Mouse (Mus musculus): Measurements from ENCODE around the gene Cryab. TPM values are rescaled to one million over a fixed set of nuclear protein-coding genes. Genes with fewer than 3 reads are reported as not detected.

Cryab gene
- polyA plus RNA-seq, 1 experiment from 2014 or later, result 9.1 TPM

- Histone ChIP-seq H3K27ac (ENCODE audit: low read depth) (no peak overlapping the region), H3K4me3 (ENCODE audit: low read depth, low read length) (peak overlapping the region; percentile 48), H3K4me2 (ENCODE audit: low read depth, low read length) (peak overlapping the region; percentile 84), H3K36me3 (replicated peaks; ENCODE audit: insufficient read depth, low read length) (no peaks in the 10 kb centered on the region), H3K9me3 (ENCODE audit: low read length) (no peaks in the 10 kb centered on the region), H3K4me1 (ENCODE audit: insufficient read depth) (peaks cover 11% of the 10 kb centered on the region), H3K9ac (replicated peaks) (peak overlapping the region; percentile 41; the same call in 1 of the 2 replicates), H3K27me3 (ENCODE audit: insufficient read depth, low read length) (peaks cover 14% of the 10 kb centered on the region)
- no peak for ATAC-seq
- TF ChIP-seq CTCF (IDR thresholded peaks at IDR 0.05; ENCODE audit: low read depth) (no peak), EP300 (IDR thresholded peaks at IDR 0.05; ENCODE audit: low read depth) (no peak)
- no peak for DNase-seq
- 17% methylated on average over 30 of the region's 30 CpGs for WGBS (ENCODE audit: insufficient replicate concordance)
Measured at GRCm38 (mm10) chr9:50727171-50727924, 23.8 kb upstream of the Cryab start.

DNA sequence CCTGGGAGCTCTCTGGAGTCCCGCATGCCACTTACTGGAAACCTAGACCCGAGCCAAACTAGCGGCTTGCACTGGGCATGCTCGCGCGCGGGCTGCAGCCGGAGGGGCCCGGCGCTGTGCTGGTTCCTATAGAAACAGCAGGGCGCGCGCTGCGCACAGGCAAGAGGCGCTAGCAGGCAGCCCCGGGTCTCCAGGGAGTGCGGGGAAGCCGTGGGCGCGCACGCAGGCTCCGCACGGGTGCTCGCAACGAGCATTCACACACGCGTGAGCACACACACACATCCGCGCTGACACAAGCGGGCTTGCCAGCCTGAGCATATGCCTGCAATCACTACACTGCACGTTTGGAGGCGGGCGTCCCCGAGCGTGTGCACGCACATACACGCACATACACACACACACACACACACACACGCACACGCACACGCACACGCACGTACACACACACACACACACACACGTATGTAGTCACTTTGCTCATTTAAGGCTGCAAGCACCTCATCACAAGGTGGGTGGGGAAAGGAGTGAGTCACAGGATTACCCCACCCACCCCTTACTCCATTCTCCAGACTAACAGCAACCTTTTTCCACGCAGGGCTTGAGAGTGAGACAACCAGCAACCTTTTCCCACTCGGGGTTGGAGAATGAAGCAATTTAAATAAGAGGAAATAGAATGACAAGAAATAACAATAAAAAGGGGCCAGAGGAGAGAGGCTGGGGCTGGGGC, 23.0 kb upstream of the Cryab start:
- H3K9ac ChIP-seq (replicated peaks), result peak overlapping the region; percentile 41; the same call in 1 of the 2 replicates
- no peak overlapping the region for H3K27ac ChIP-seq (ENCODE audit: low read depth)
- under 1% methylated on average over 45 of the region's 45 CpGs for WGBS (ENCODE audit: insufficient replicate concordance)
- ATAC-seq, result peak; percentile 64
- H3K4me2 ChIP-seq (ENCODE audit: low read depth, low read length), result peak overlapping the region; percentile 84
- peaks cover 11% of the 10 kb centered on the region for H3K4me1 ChIP-seq (ENCODE audit: insufficient read depth)
- H3K27me3 ChIP-seq (ENCODE audit: insufficient read depth, low read length), result peaks cover 14% of the 10 kb centered on the region
- DNase-seq, result peak; percentile 52
- H3K4me3 ChIP-seq (ENCODE audit: low read depth, low read length), result peak overlapping the region; percentile 48
- H3K9me3 ChIP-seq (ENCODE audit: low read length), result no peaks in the 10 kb centered on the region
- H3K36me3 ChIP-seq (replicated peaks; ENCODE audit: insufficient read depth, low read length), result no peaks in the 10 kb centered on the region
- no peak for TF ChIP-seq CTCF (IDR thresholded peaks at IDR 0.05; ENCODE audit: low read depth)
- TF ChIP-seq EP300 (IDR thresholded peaks at IDR 0.05; ENCODE audit: low read depth), result no peak

DNA sequence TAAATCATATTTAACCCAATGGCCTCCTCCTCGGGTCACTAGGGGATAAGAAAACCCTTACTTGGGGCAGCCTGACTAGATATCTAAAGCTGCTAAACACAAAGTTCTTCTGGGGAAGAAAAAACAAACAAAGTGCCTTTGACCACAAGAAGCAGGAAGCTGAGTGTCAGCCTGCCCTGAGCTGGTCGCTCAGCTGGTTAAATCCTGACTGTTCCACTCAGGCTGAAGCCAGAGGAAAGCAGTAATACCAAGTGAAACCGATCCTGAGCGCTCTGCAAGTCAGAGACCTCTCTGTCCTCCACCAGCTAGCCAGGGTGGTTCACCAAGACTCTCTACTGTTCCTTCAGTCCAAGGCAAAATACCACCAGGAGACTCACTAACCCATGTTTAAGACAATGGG, 21.5 kb upstream of the Cryab start:
- DNase-seq, result no peak
- no peak overlapping the region for H3K27ac ChIP-seq (ENCODE audit: low read depth)
- H3K9ac ChIP-seq (replicated peaks), result no peak overlapping the region
- peaks cover 14% of the 10 kb centered on the region for H3K27me3 ChIP-seq (ENCODE audit: insufficient read depth, low read length)
- no peak overlapping the region for H3K4me3 ChIP-seq (ENCODE audit: low read depth, low read length)
- WGBS (ENCODE audit: insufficient replicate concordance), result 25% methylated on average over 4 of the region's 4 CpGs
- H3K4me2 ChIP-seq (ENCODE audit: low read depth, low read length), result no peak overlapping the region
- TF ChIP-seq CTCF (IDR thresholded peaks at IDR 0.05; ENCODE audit: low read depth) (no peak), EP300 (IDR thresholded peaks at IDR 0.05; ENCODE audit: low read depth) (no peak)
- no peak for ATAC-seq
- H3K9me3 ChIP-seq (ENCODE audit: low read length), result no peaks in the 10 kb centered on the region
- H3K4me1 ChIP-seq (ENCODE audit: insufficient read depth), result peaks cover 7% of the 10 kb centered on the region
- H3K36me3 ChIP-seq (replicated peaks; ENCODE audit: insufficient read depth, low read length), result no peaks in the 10 kb centered on the region

GRCm38 (mm10) chr9:50732560-50732959, 18.6 kb upstream of the Cryab start:
- H3K36me3 ChIP-seq (replicated peaks; ENCODE audit: insufficient read depth, low read length), result no peaks in the 10 kb centered on the region
- ATAC-seq (no peak), DNase-seq (no peak)
- peaks cover 5% of the 10 kb centered on the region for H3K27me3 ChIP-seq (ENCODE audit: insufficient read depth, low read length)
- peaks cover 4% of the 10 kb centered on the region; the same call in 1 of the 2 replicates for H3K4me1 ChIP-seq (ENCODE audit: insufficient read depth)
- H3K4me2 ChIP-seq (ENCODE audit: low read depth, low read length), result no peak overlapping the region
- H3K9me3 ChIP-seq (ENCODE audit: low read length), result no peaks in the 10 kb centered on the region
- no peak for TF ChIP-seq EP300 (IDR thresholded peaks at IDR 0.05; ENCODE audit: low read depth)
- no peak for TF ChIP-seq CTCF (IDR thresholded peaks at IDR 0.05; ENCODE audit: low read depth)
- WGBS (ENCODE audit: insufficient replicate concordance), result 45% methylated on average over 4 of the region's 4 CpGs
- H3K4me3 ChIP-seq (ENCODE audit: low read depth, low read length), result no peak overlapping the region
- no peak overlapping the region for H3K9ac ChIP-seq (replicated peaks)
- no peak overlapping the region for H3K27ac ChIP-seq (ENCODE audit: low read depth)

DNA sequence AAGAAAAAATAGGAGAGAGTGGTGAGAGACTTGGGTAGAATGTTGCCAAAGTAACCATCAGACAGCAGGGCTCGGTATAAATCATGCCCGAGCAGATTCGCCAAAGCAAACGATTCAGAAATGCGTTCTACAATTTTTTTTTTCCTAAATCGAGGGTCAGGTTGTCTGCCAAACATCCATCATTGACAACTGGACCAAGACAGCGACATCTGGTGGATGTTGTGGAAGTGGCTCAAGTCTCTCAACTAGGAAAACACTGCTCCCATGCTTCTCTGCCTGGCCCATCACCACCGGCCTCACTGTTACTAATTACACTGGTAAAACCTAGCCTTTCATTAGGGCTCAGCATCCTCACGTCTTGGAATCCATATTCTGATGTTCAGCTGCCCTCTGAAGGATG, 16.1 kb upstream of the Cryab start:
- Histone ChIP-seq H3K36me3 (replicated peaks; ENCODE audit: insufficient read depth, low read length) (no peaks in the 10 kb centered on the region), H3K4me3 (ENCODE audit: low read depth, low read length) (no peak overlapping the region), H3K4me1 (ENCODE audit: insufficient read depth) (peaks cover 2% of the 10 kb centered on the region), H3K9ac (replicated peaks) (no peak overlapping the region), H3K9me3 (ENCODE audit: low read length) (no peaks in the 10 kb centered on the region), H3K4me2 (ENCODE audit: low read depth, low read length) (no peak overlapping the region), H3K27ac (ENCODE audit: low read depth) (no peak overlapping the region), H3K27me3 (ENCODE audit: insufficient read depth, low read length) (no peaks in the 10 kb centered on the region)
- DNase-seq (peak; percentile 54), ATAC-seq (no peak)
- TF ChIP-seq CTCF (IDR thresholded peaks at IDR 0.05; ENCODE audit: low read depth), result peak; percentile 82
- no peak for TF ChIP-seq EP300 (IDR thresholded peaks at IDR 0.05; ENCODE audit: low read depth)
- 1% methylated on average over 9 of the region's 9 CpGs for WGBS (ENCODE audit: insufficient replicate concordance)
